Mouse (Mus musculus) neural tube, embryonic 13.5 days (tissue): ENCODE results near the gene Oxa1l. TPM values are rescaled to one million over a fixed set of nuclear protein-coding genes. Genes with fewer than 3 reads are reported as not detected.

ENCODE experiments used
- ATAC-seq: fragments of 200-750 bp; cut with Nextera tagmentation; 2 replicates; pipeline ENCODE4 v1.8.0; 2017; ENCODE audit warnings: low read depth, mild to moderate bottlenecking, moderate TSS enrichment, moderate library complexity
- H3K27ac ChIP-seq: fragments of 300-500 bp; sonication (generic); replicated peaks from 2 replicates; pipeline ENCODE4 v1.5.1; 2015; ENCODE audit warnings: moderate library complexity, mild to moderate bottlenecking, inconsistent platforms
- H3K27me3 ChIP-seq: fragments of 300-500 bp; sonication (generic); 2 replicates; pipeline ENCODE4 v1.6.1; 2015; ENCODE audit warnings: mild to moderate bottlenecking, inconsistent platforms
- H3K36me3 ChIP-seq: fragments of 300-500 bp; sonication (generic); 2 replicates; pipeline ENCODE4 v1.6.1; 2015; ENCODE audit warnings: mild to moderate bottlenecking, inconsistent platforms
- H3K4me1 ChIP-seq: fragments of 300-500 bp; sonication (generic); replicated peaks from 2 replicates; pipeline ENCODE4 v1.6.1; 2015; ENCODE audit warnings: inconsistent platforms
- H3K4me2 ChIP-seq: fragments of 300-500 bp; sonication (generic); 2 replicates; pipeline ENCODE4 v1.6.1; 2015; ENCODE audit warnings: inconsistent platforms, mild to moderate bottlenecking, moderate library complexity
- H3K4me3 ChIP-seq: fragments of 300-500 bp; sonication (generic); 2 replicates; pipeline ENCODE4 v1.5.1; 2015; ENCODE audit warnings: mild to moderate bottlenecking, inconsistent platforms
- H3K9ac ChIP-seq: fragments of 300-500 bp; sonication (generic); 2 replicates; pipeline ENCODE4 v1.6.1; 2015; ENCODE audit warnings: moderate library complexity, mild to moderate bottlenecking, inconsistent platforms
- H3K9me3 ChIP-seq: fragments of 300-500 bp; sonication (generic); 2 replicates; pipeline ENCODE4 v1.6.1; 2016; ENCODE audit warnings: inconsistent platforms
- WGBS: fragments of 180-500 bp; shearing (Covaris S2); methylation state at CpG from one replicate; pipeline ENCODE4 v1.1.7; 2015; 5-methylcytosine and 5-hydroxymethylcytosine counted together
- polyA plus RNA-seq: library from polyadenylated mRNA; unstranded; fragments of >200 nt; fragmentation: Nextera tagmentation; extraction: Ambion mirVana; gene quantifications from 2 replicates; pipeline ENCODE4 v1.2.1, GENCODE M21; 2015

The Oxa1l gene
- polyA plus RNA-seq, 1 experiment from 2014 or later = 52.6 TPM

GRCm38 (mm10) chr14:54377166-54377565 lies 16.5 kb downstream of the Oxa1l start:
- Histone ChIP-seq H3K4me3 (no peak overlapping the region), H3K4me2 (no peak overlapping the region), H3K27me3 (no peaks in the 10 kb centered on the region), H3K4me1 (no peaks in the 10 kb centered on the region), H3K9me3 (no peaks in the 10 kb centered on the region), H3K36me3 (no peaks in the 10 kb centered on the region), H3K27ac (no peak overlapping the region), H3K9ac (no peak overlapping the region)
- 91% methylated on average over 6 of the region's 6 CpGs for WGBS
- no peak for ATAC-seq

- Histone ChIP-seq H3K27me3 (no peaks in the 10 kb centered on the region), H3K4me3 (no peak overlapping the region), H3K9ac (no peak overlapping the region), H3K4me1 (no peaks in the 10 kb centered on the region; the same call in 1 of the 2 replicates), H3K9me3 (no peaks in the 10 kb centered on the region), H3K27ac (no peak overlapping the region), H3K36me3 (no peaks in the 10 kb centered on the region), H3K4me2 (no peak overlapping the region)
- 67% methylated on average over 13 of the region's 13 CpGs for WGBS
- ATAC-seq = no peak
These were observed 18.9 kb downstream of the Oxa1l start for GRCm38 (mm10) chr14:54379571-54379970.

GRCm38 (mm10) chr14:54380616-54381015 lies 20.0 kb downstream of the Oxa1l start:
- H3K27ac ChIP-seq = no peak overlapping the region
- no peaks in the 10 kb centered on the region for H3K9me3 ChIP-seq
- no peak overlapping the region for H3K4me2 ChIP-seq
- no peaks in the 10 kb centered on the region; the same call in 1 of the 2 replicates for H3K4me1 ChIP-seq
- H3K9ac ChIP-seq = no peak overlapping the region
- H3K27me3 ChIP-seq = no peaks in the 10 kb centered on the region
- H3K36me3 ChIP-seq = no peaks in the 10 kb centered on the region
- ATAC-seq = no peak
- WGBS = 72% methylated on average over 4 of the region's 4 CpGs
- no peak overlapping the region for H3K4me3 ChIP-seq

- H3K9ac ChIP-seq = no peak overlapping the region
- no peaks in the 10 kb centered on the region; the same call in 1 of the 2 replicates for H3K4me1 ChIP-seq
- H3K4me3 ChIP-seq = no peak overlapping the region
- no peaks in the 10 kb centered on the region for H3K36me3 ChIP-seq
- ATAC-seq = no peak
- H3K9me3 ChIP-seq = no peaks in the 10 kb centered on the region
- H3K27ac ChIP-seq = no peak overlapping the region
- no peaks in the 10 kb centered on the region for H3K27me3 ChIP-seq
- no peak overlapping the region for H3K4me2 ChIP-seq
- WGBS = 76% methylated on average over 10 of the region's 10 CpGs
These were observed 21.2 kb downstream of the Oxa1l start for GRCm38 (mm10) chr14:54381816-54382215.

GRCm38 (mm10) chr14:54382641-54383040 lies 22.0 kb downstream of the Oxa1l start:
- Histone ChIP-seq H3K36me3 (no peaks in the 10 kb centered on the region), H3K9me3 (no peaks in the 10 kb centered on the region), H3K27ac (no peak overlapping the region), H3K27me3 (no peaks in the 10 kb centered on the region), H3K9ac (no peak overlapping the region), H3K4me3 (no peak overlapping the region), H3K4me1 (no peaks in the 10 kb centered on the region; the same call in 1 of the 2 replicates), H3K4me2 (no peak overlapping the region)
- 45% methylated on average over 9 of the region's 9 CpGs for WGBS
- no peak; the same call in 1 of the 2 replicates for ATAC-seq

GRCm38 (mm10) chr14:54383355-54383771 lies 22.7 kb downstream of the Oxa1l start:
- no peaks in the 10 kb centered on the region for H3K9me3 ChIP-seq
- no peak overlapping the region for H3K27ac ChIP-seq
- no peak for ATAC-seq
- no peaks in the 10 kb centered on the region for H3K27me3 ChIP-seq
- WGBS = 49% methylated on average over 4 of the region's 4 CpGs
- no peak overlapping the region for H3K9ac ChIP-seq
- no peak overlapping the region for H3K4me2 ChIP-seq
- no peak overlapping the region for H3K4me3 ChIP-seq
- no peaks in the 10 kb centered on the region for H3K36me3 ChIP-seq
- H3K4me1 ChIP-seq = no peaks in the 10 kb centered on the region; the same call in 1 of the 2 replicates

GRCm38 (mm10) chr14:54384396-54384795 lies 23.8 kb downstream of the Oxa1l start:
- ATAC-seq = no peak
- Histone ChIP-seq H3K36me3 (no peaks in the 10 kb centered on the region), H3K4me2 (no peak overlapping the region), H3K9me3 (no peaks in the 10 kb centered on the region), H3K27ac (no peak overlapping the region), H3K4me1 (no peaks in the 10 kb centered on the region; the same call in 1 of the 2 replicates), H3K9ac (no peak overlapping the region), H3K27me3 (no peaks in the 10 kb centered on the region), H3K4me3 (no peak overlapping the region)
- WGBS = 90% methylated on average over 8 of the region's 8 CpGs

GRCm38 (mm10) chr14:54385968-54386618 lies 25.5 kb downstream of the Oxa1l start:
- 86% methylated on average over 7 of the region's 7 CpGs for WGBS
- no peak overlapping the region for H3K9ac ChIP-seq
- H3K4me1 ChIP-seq = no peaks in the 10 kb centered on the region; the same call in 1 of the 2 replicates
- ATAC-seq = no peak
- no peak overlapping the region for H3K27ac ChIP-seq
- no peaks in the 10 kb centered on the region for H3K9me3 ChIP-seq
- H3K4me2 ChIP-seq = no peak overlapping the region
- no peak overlapping the region for H3K4me3 ChIP-seq
- H3K27me3 ChIP-seq = no peaks in the 10 kb centered on the region
- H3K36me3 ChIP-seq = no peaks in the 10 kb centered on the region

- H3K4me2 ChIP-seq = no peak overlapping the region
- no peaks in the 10 kb centered on the region for H3K36me3 ChIP-seq
- 66% methylated on average over 6 of the region's 6 CpGs for WGBS
- ATAC-seq = no peak
- no peaks in the 10 kb centered on the region for H3K27me3 ChIP-seq
- no peak overlapping the region for H3K4me3 ChIP-seq
- H3K27ac ChIP-seq = no peak overlapping the region
- H3K9ac ChIP-seq = no peak overlapping the region
- H3K4me1 ChIP-seq = no peaks in the 10 kb centered on the region; the same call in 1 of the 2 replicates
- no peaks in the 10 kb centered on the region for H3K9me3 ChIP-seq
These were observed 26.9 kb downstream of the Oxa1l start for GRCm38 (mm10) chr14:54387546-54387945.

- 33% methylated on average over 6 of the region's 6 CpGs for WGBS
These were observed 30.2 kb downstream of the Oxa1l start for GRCm38 (mm10) chr14:54390843-54391242.

GRCm38 (mm10) chr14:54393794-54394193 lies 33.2 kb downstream of the Oxa1l start:
- no peak for ATAC-seq
- 77% methylated on average over 3 of the region's 3 CpGs for WGBS

More at GRCm38 (mm10) chr14:54390843-54391242, 30.2 kb downstream of the Oxa1l start:
- Histone ChIP-seq H3K4me2 (no peak overlapping the region), H3K36me3 (no peaks in the 10 kb centered on the region), H3K9ac (no peak overlapping the region), H3K27me3 (no peaks in the 10 kb centered on the region), H3K4me1 (no peaks in the 10 kb centered on the region), H3K4me3 (no peak overlapping the region), H3K27ac (no peak overlapping the region), H3K9me3 (no peaks in the 10 kb centered on the region)
- ATAC-seq = no peak

GRCm38 (mm10) chr14:54394309-54394708 lies 33.7 kb downstream of the Oxa1l start:
- Histone ChIP-seq H3K4me1 (no peaks in the 10 kb centered on the region), H3K4me2 (no peak overlapping the region), H3K36me3 (no peaks in the 10 kb centered on the region), H3K9ac (no peak overlapping the region), H3K9me3 (no peaks in the 10 kb centered on the region), H3K27me3 (no peaks in the 10 kb centered on the region), H3K4me3 (no peak overlapping the region), H3K27ac (no peak overlapping the region)
- ATAC-seq = no peak

More at GRCm38 (mm10) chr14:54393794-54394193, 33.2 kb downstream of the Oxa1l start:
- Histone ChIP-seq H3K27me3 (no peaks in the 10 kb centered on the region), H3K9me3 (no peaks in the 10 kb centered on the region), H3K27ac (no peak overlapping the region), H3K36me3 (no peaks in the 10 kb centered on the region), H3K4me3 (no peak overlapping the region), H3K4me1 (no peaks in the 10 kb centered on the region), H3K9ac (no peak overlapping the region), H3K4me2 (no peak overlapping the region)

GRCm38 (mm10) chr14:54396685-54397084 lies 36.1 kb downstream of the Oxa1l start:
- H3K27me3 ChIP-seq = no peaks in the 10 kb centered on the region
- no peaks in the 10 kb centered on the region for H3K9me3 ChIP-seq
- WGBS = 92% methylated on average over 7 of the region's 7 CpGs
- H3K27ac ChIP-seq = no peak overlapping the region
- H3K9ac ChIP-seq = no peak overlapping the region
- no peaks in the 10 kb centered on the region for H3K36me3 ChIP-seq
- ATAC-seq = no peak
- no peaks in the 10 kb centered on the region for H3K4me1 ChIP-seq
- H3K4me3 ChIP-seq = no peak overlapping the region
- no peak overlapping the region for H3K4me2 ChIP-seq
